Mouse (Mus musculus) liver, embryonic 14.5 days (tissue): ENCODE results near the gene Zfp423.

Source experiments
- CTCF ChIP-seq: IDR thresholded peaks from 2 replicates; pipeline ENCODE4 v1.5.1; 2016; ENCODE audit warnings: antibody characterized with exemption, low read depth, control low read depth
- EP300 ChIP-seq: IDR thresholded peaks from 2 replicates; pipeline ENCODE4 v1.6.1; 2016; ENCODE audit warnings: antibody characterized with exemption, low read depth

DNA sequence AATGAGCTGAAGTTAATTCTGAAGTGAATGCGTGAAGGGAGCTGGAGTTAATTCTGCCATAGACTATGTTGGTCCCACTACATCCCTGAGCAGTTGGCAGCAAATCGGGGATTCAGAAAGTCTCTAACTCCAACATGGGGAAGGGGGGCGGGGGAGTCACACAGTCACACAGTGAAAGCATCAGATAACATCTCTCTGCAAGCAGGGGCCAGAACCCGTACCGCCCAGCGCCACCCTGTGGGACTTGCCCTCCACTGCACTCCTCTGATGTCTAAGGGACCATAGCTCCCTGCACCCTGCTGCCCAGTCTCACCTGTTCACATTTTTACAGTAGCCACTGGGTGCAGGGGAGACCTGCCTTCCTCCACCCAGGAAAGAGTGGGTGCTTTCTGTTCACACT is 129.2 kb downstream of the Zfp423 start:
- TF ChIP-seq CTCF: peak; percentile 35; the same call in 1 of the 2 replicates
- no peak for TF ChIP-seq EP300
